Mouse (Mus musculus) forebrain, embryonic 14.5 days (tissue): ENCODE results near the gene Htr2c. TPM values are rescaled to one million over a fixed set of nuclear protein-coding genes. Genes with fewer than 3 reads are reported as not detected.

Experiments
- ATAC-seq: fragments of 200-750 bp; cut with Nextera tagmentation; 2 replicates; pipeline ENCODE4 v1.8.0; 2017; ENCODE audit warnings: mild to moderate bottlenecking, moderate library complexity
- DNase-seq: peaks from one replicate; pipeline ENCODE4 v3.0.0-alpha.2; 2015; ENCODE audit warnings: low spot score
- H3K27ac ChIP-seq: fragments of 300-500 bp; sonication (generic); 2 replicates; pipeline ENCODE4 v1.5.1; 2014; ENCODE audit warnings: low read depth, mild to moderate bottlenecking, control low read depth, low read length, moderate library complexity
- H3K27me3 ChIP-seq: fragments of 300-500 bp; sonication (generic); replicated peaks from 2 replicates; pipeline ENCODE4 v1.6.1; 2014; ENCODE audit warnings: low read length, control low read depth, mixed read lengths; ENCODE audit not compliant: control insufficient read depth, insufficient read depth
- H3K36me3 ChIP-seq: fragments of 300-500 bp; sonication (generic); 2 replicates; pipeline ENCODE4 v1.6.1; 2014; ENCODE audit warnings: low read length, control low read depth; ENCODE audit not compliant: control insufficient read depth, insufficient read depth
- H3K4me1 ChIP-seq: fragments of 300-500 bp; sonication (generic); 2 replicates; pipeline ENCODE4 v1.6.1; 2014; ENCODE audit warnings: antibody characterized with exemption, low read length, control low read depth; ENCODE audit not compliant: control insufficient read depth, insufficient read depth
- H3K4me2 ChIP-seq: fragments of 300-500 bp; sonication (generic); 2 replicates; pipeline ENCODE4 v1.6.1; 2014; ENCODE audit warnings: mild to moderate bottlenecking, control low read depth, low read length
- H3K4me3 ChIP-seq: fragments of 300-500 bp; sonication (generic); 2 replicates; pipeline ENCODE4 v1.5.1; 2014; ENCODE audit warnings: low read depth, low read length, control low read depth
- H3K9ac ChIP-seq: fragments of 300-500 bp; sonication (generic); 2 replicates; pipeline ENCODE4 v1.6.1; 2014; ENCODE audit warnings: mild to moderate bottlenecking, low read length, control low read depth, moderate library complexity
- H3K9me3 ChIP-seq: fragments of 300-500 bp; sonication (generic); replicated peaks from 2 replicates; pipeline ENCODE4 v1.6.1; 2016; ENCODE audit warnings: low read length, control low read depth, mixed read lengths; ENCODE audit not compliant: control insufficient read depth
- WGBS: fragments of 180-500 bp; shearing (Covaris S2); extraction: QIAGEN DNeasy Blood & Tissue Kit; methylation state at CpG from one replicate; pipeline ENCODE4 v1.1.7; 2014; 5-methylcytosine and 5-hydroxymethylcytosine counted together
- microRNA counts: library from miRNA; unstranded; fragments of <30 nt; microRNA quantifications from one replicate; lab custom pipeline; 2016
- microRNA-seq: library from miRNA; unstranded; fragments of <30 nt; microRNA quantifications from one replicate; pipeline ENCODE4, GENCODE M21; 2016
- polyA plus RNA-seq: library from polyadenylated mRNA; unstranded; fragments of >200 nt; fragmentation: Nextera tagmentation; extraction: Ambion mirVana; gene quantifications from 2 replicates; pipeline ENCODE4 v1.2.1, GENCODE M21; 2014

Htr2c gene
- polyA plus RNA-seq, 1 experiment from 2014 or later, result 6.1 TPM

- Histone ChIP-seq H3K27ac (no peak overlapping the region), H3K9me3 (no peaks in the 10 kb centered on the region), H3K9ac (no peak overlapping the region), H3K27me3 (no peaks in the 10 kb centered on the region), H3K4me2 (no peak overlapping the region), H3K4me3 (no peak overlapping the region), H3K36me3 (no peaks in the 10 kb centered on the region), H3K4me1 (no peaks in the 10 kb centered on the region)
- 29% methylated on average over 3 of the region's 3 CpGs for WGBS
- ATAC-seq (peak; percentile 50; the same call in 1 of the 2 replicates), DNase-seq (peak; percentile 54)
Observed at GRCm38 (mm10) chrX:147055730-147056129, 93.4 kb downstream of the Htr2c start.

GRCm38 (mm10) chrX:147071622-147072021 is 109.3 kb downstream of the Htr2c start:
- H3K9ac ChIP-seq, result no peak overlapping the region
- ATAC-seq (no peak), DNase-seq (peak; percentile 16)
- H3K36me3 ChIP-seq, result no peaks in the 10 kb centered on the region
- no peak overlapping the region for H3K4me3 ChIP-seq
- no peaks in the 10 kb centered on the region for H3K4me1 ChIP-seq
- no peaks in the 10 kb centered on the region for H3K9me3 ChIP-seq
- H3K27ac ChIP-seq, result no peak overlapping the region
- no peaks in the 10 kb centered on the region for H3K27me3 ChIP-seq
- no peak overlapping the region for H3K4me2 ChIP-seq

GRCm38 (mm10) chrX:147119155-147119554 is 156.8 kb downstream of the Htr2c start:
- DNase-seq, result no peak
- H3K4me3 ChIP-seq, result no peak overlapping the region
- H3K4me1 ChIP-seq, result no peaks in the 10 kb centered on the region
- no peaks in the 10 kb centered on the region for H3K9me3 ChIP-seq
- no peaks in the 10 kb centered on the region for H3K36me3 ChIP-seq
- no peak overlapping the region for H3K4me2 ChIP-seq
- no peaks in the 10 kb centered on the region for H3K27me3 ChIP-seq
- ATAC-seq, result no peak
- 47% methylated on average over 1 of the region's 1 CpGs for WGBS
- no peak overlapping the region for H3K9ac ChIP-seq
- no peak overlapping the region for H3K27ac ChIP-seq

- DNase-seq (no peak), ATAC-seq (no peak)
- Histone ChIP-seq H3K4me2 (no peak overlapping the region), H3K4me3 (no peak overlapping the region), H3K9me3 (no peaks in the 10 kb centered on the region), H3K27ac (no peak overlapping the region), H3K9ac (no peak overlapping the region), H3K4me1 (no peaks in the 10 kb centered on the region), H3K27me3 (no peaks in the 10 kb centered on the region), H3K36me3 (no peaks in the 10 kb centered on the region)
Observed at GRCm38 (mm10) chrX:147215251-147215650, 252.9 kb downstream of the Htr2c start.

GRCm38 (mm10) chrX:147217382-147218013 is 255.2 kb downstream of the Htr2c start:
- H3K4me2 ChIP-seq, result no peak overlapping the region
- ATAC-seq (no peak), DNase-seq (no peak)
- no peaks in the 10 kb centered on the region for H3K36me3 ChIP-seq
- no peak overlapping the region for H3K4me3 ChIP-seq
- H3K27me3 ChIP-seq, result no peaks in the 10 kb centered on the region
- no peak overlapping the region for H3K9ac ChIP-seq
- H3K9me3 ChIP-seq, result no peaks in the 10 kb centered on the region
- H3K27ac ChIP-seq, result no peak overlapping the region
- 80% methylated on average over 3 of the region's 3 CpGs for WGBS
- H3K4me1 ChIP-seq, result no peaks in the 10 kb centered on the region

GRCm38 (mm10) chrX:147238806-147239542 is 276.7 kb downstream of the Htr2c start:
- H3K4me1 ChIP-seq, result no peaks in the 10 kb centered on the region
- H3K9me3 ChIP-seq, result no peaks in the 10 kb centered on the region
- no peak overlapping the region for H3K9ac ChIP-seq
- H3K27me3 ChIP-seq, result no peaks in the 10 kb centered on the region
- H3K4me2 ChIP-seq, result no peak overlapping the region
- H3K27ac ChIP-seq, result no peak overlapping the region
- no peaks in the 10 kb centered on the region for H3K36me3 ChIP-seq
- ATAC-seq (no peak), DNase-seq (no peak)
- WGBS, result 59% methylated on average over 2 of the region's 2 CpGs
- no peak overlapping the region for H3K4me3 ChIP-seq

MicroRNA genes within 50 kb of the gene (microRNA counts, 519-probe panel; counts per million panel counts)
- 2,396 counts per million, percentile 11 among the panel's probes with 10 or more counts for microRNA mmu-miR-448 (lab: Ali Mortazavi, UCI)
- not detected for microRNA mmu-miR-764-3p (lab: Ali Mortazavi, UCI)
- microRNA mmu-miR-764-5p (lab: Ali Mortazavi, UCI), result not detected

Small RNA genes within 50 kb of the gene (microRNA-seq; reads per million reads assigned to microRNA genes)
- 0.93 reads per million for gene Gm22650
- gene Gm24627, result not detected
- 114 reads per million, percentile 59 among the genes with 10 or more reads in this experiment for gene Mir1264
- gene Mir1298, result 2,018 reads per million, percentile 85 among the genes with 10 or more reads in this experiment
- 3.3 reads per million, percentile 18 among the genes with 10 or more reads in this experiment for gene Mir1912
- 233 reads per million, percentile 68 among the genes with 10 or more reads in this experiment for gene Mir448
- gene Mir764, result 2.1 reads per million, percentile 12 among the genes with 10 or more reads in this experiment
